Mouse (Mus musculus) midbrain, embryonic 15.5 days (tissue): ENCODE results near the gene Upk1b. TPM values are rescaled to one million over a fixed set of nuclear protein-coding genes. Genes with fewer than 3 reads are reported as not detected.

Source experiments
- ATAC-seq: fragments of 200-750 bp; cut with Nextera tagmentation; replicated peaks from 2 replicates; pipeline ENCODE4 v1.8.0; 2017; ENCODE audit warnings: moderate TSS enrichment
- H3K27ac ChIP-seq: fragments of 300-500 bp; sonication (generic); 2 replicates; pipeline ENCODE4 v1.5.1; 2015; ENCODE audit warnings: mild to moderate bottlenecking, inconsistent platforms
- H3K27me3 ChIP-seq: fragments of 300-500 bp; sonication (generic); replicated peaks from 2 replicates; pipeline ENCODE4 v1.6.1; 2015; ENCODE audit warnings: inconsistent platforms
- H3K36me3 ChIP-seq: fragments of 300-500 bp; sonication (generic); replicated peaks from 2 replicates; pipeline ENCODE4 v1.6.1; 2015; ENCODE audit warnings: inconsistent platforms
- H3K4me1 ChIP-seq: fragments of 300-500 bp; sonication (generic); 2 replicates; pipeline ENCODE4 v1.6.1; 2015; ENCODE audit warnings: inconsistent platforms
- H3K4me2 ChIP-seq: fragments of 300-500 bp; sonication (generic); 2 replicates; pipeline ENCODE4 v1.6.1; 2015; ENCODE audit warnings: inconsistent platforms, mild to moderate bottlenecking, moderate library complexity
- H3K4me3 ChIP-seq: fragments of 300-500 bp; sonication (generic); 2 replicates; pipeline ENCODE4 v1.5.1; 2015; ENCODE audit warnings: mild to moderate bottlenecking, inconsistent platforms
- H3K9ac ChIP-seq: fragments of 300-500 bp; sonication (generic); 2 replicates; pipeline ENCODE4 v1.6.1; 2015; ENCODE audit warnings: mild to moderate bottlenecking, inconsistent platforms
- H3K9me3 ChIP-seq: fragments of 300-500 bp; sonication (generic); 2 replicates; pipeline ENCODE4 v1.6.1; 2016; ENCODE audit warnings: inconsistent platforms
- WGBS: fragments of 180-500 bp; shearing (Covaris S2); methylation state at CpG from one replicate; pipeline ENCODE4 v1.1.7; 2015; ENCODE audit warnings: mixed read lengths; 5-methylcytosine and 5-hydroxymethylcytosine counted together
- polyA plus RNA-seq: library from polyadenylated mRNA; unstranded; fragments of >200 nt; fragmentation: Nextera tagmentation; extraction: Ambion mirVana; gene quantifications from 2 replicates; pipeline ENCODE4 v1.2.1, GENCODE M21; 2015

Gene Upk1b
- polyA plus RNA-seq, 1 experiment from 2014 or later, result 0.57 TPM

DNA sequence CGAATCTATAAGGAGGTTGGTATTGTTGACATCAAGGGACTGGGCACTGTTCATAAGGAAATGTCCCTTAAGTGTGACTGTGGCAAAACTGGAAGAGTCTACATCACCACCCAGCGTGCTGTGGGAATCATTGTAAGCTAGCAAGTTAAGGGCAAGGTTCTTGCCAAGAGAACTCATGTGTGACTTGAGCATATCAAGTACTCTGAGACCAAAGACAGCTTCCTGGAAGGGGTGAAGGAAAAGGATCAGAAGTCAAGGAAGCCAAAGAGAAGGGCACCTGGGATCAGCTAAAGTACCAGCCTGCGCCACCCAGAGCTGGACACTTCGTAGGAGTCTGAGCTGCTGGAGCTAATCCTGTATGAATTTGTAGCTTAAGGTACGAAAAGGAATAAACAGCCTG is 39.9 kb downstream of the Upk1b start:
- ATAC-seq, result no peak
- WGBS, result 93% methylated on average over 5 of the region's 5 CpGs
- H3K27ac ChIP-seq, result no peak overlapping the region
- no peaks in the 10 kb centered on the region for H3K4me1 ChIP-seq
- H3K27me3 ChIP-seq, result no peaks in the 10 kb centered on the region
- H3K4me3 ChIP-seq, result no peak overlapping the region
- no peak overlapping the region for H3K4me2 ChIP-seq
- H3K36me3 ChIP-seq, result peaks cover 16% of the 10 kb centered on the region; the same call in 1 of the 2 replicates
- no peaks in the 10 kb centered on the region for H3K9me3 ChIP-seq
- H3K9ac ChIP-seq, result no peak overlapping the region

DNA sequence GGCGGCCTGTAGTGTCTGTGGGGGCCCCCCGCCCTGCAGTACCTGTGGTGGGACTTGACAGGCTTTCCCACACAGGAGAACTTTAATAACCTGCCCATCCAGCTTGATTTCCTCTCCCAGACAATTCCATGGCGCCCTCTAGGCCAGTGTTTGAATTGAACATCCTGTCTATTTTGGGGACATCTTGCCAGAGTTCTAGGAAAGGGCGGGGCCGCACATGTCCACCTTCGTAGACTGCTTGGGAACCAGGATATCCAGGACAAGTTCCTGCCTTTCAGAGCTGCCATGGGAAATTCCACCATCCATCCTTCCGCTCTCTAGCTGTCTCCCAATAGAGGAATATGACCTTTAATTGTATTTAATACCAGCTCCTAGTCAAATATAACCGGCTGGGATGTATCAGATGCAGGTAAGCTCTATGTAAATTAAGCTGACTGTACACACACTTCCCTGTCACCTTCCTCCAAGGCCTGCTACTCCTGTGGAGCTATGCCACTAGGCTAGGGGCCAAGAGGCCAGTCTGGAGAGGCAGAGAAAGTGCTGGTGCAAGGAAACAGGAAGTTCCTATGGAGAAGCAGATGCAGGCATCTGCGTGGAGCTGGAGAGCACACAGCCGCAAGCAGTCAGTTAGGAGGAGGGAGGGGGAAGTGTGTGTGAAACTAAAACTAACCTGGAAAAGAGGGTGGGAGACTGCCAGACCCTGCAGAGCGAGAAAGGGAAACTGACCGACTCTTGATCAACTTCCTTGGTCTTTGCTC is 41.8 kb downstream of the Upk1b start:
- Histone ChIP-seq H3K36me3 (peaks cover 16% of the 10 kb centered on the region; the same call in 1 of the 2 replicates), H3K9me3 (no peaks in the 10 kb centered on the region), H3K27me3 (no peaks in the 10 kb centered on the region), H3K27ac (no peak overlapping the region), H3K9ac (no peak overlapping the region), H3K4me1 (no peaks in the 10 kb centered on the region), H3K4me3 (no peak overlapping the region), H3K4me2 (no peak overlapping the region)
- ATAC-seq, result no peak
- WGBS, result 89% methylated on average over 12 of the region's 12 CpGs

DNA sequence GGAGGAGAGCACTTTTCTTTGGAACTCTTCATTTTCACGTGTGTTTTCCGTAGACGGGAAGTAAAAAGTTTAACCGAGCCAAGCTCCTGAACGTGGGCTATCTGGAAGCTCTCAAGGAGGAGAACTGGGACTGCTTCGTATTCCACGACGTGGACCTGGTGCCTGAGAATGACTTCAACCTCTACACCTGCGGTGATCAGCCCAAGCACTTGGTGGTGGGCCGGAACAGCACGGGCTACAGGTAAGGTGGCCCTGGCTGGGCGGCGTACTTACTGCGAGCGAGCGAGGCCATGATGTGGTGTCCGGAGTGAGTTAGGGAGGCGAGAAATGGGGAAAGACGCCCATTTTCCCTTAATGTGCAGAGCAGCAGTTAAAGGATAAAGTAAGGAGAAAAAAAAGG is 42.5 kb downstream of the Upk1b start:
- H3K9me3 ChIP-seq, result no peaks in the 10 kb centered on the region
- H3K4me2 ChIP-seq, result no peak overlapping the region
- no peaks in the 10 kb centered on the region for H3K4me1 ChIP-seq
- H3K27ac ChIP-seq, result no peak overlapping the region
- no peaks in the 10 kb centered on the region for H3K27me3 ChIP-seq
- H3K9ac ChIP-seq, result no peak overlapping the region
- WGBS, result 96% methylated on average over 19 of the region's 19 CpGs
- ATAC-seq, result no peak
- H3K36me3 ChIP-seq, result peaks cover 16% of the 10 kb centered on the region; the same call in 1 of the 2 replicates
- no peak overlapping the region for H3K4me3 ChIP-seq

DNA sequence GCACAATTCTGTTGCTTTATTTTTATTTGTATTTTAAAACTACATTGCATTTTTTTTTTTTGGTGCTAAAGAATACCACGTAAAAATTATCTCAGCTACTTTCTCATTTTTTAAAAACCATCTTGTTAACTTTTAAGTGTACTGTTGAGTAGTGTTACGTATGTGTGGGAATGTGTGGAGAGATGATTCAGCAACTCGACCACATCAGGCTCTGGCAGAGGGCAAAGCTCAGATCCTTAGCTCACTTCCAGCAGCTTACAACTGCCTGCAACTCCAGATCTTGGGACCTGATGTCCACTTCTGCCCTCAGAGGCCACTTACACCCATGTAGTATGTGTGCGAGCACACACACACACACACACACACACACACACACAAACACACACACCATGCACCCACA is 43.6 kb downstream of the Upk1b start:
- no peak for ATAC-seq

DNA sequence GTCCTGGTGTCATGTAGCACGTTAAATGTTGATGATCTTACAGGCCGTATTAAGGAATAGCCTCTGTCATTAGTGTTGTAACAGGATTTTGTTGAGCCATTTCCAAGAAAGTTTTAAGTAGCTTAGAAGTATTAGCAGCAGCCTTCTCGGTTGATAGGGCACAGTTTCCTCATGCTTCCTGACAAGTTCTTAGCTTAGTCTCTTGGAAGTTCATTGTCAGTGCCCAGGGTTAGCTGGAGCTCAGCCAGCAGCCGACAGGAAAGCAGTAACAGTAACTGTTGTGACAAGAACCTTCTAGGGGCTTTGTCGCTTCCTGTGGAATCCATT is 44.0 kb downstream of the Upk1b start:
- Histone ChIP-seq H3K36me3 (peaks cover 16% of the 10 kb centered on the region; the same call in 1 of the 2 replicates), H3K4me2 (no peak overlapping the region), H3K4me3 (no peak overlapping the region), H3K27ac (no peak overlapping the region), H3K4me1 (no peaks in the 10 kb centered on the region), H3K9me3 (no peaks in the 10 kb centered on the region), H3K9ac (no peak overlapping the region), H3K27me3 (no peaks in the 10 kb centered on the region)
- WGBS, result 43% methylated on average over 5 of the region's 5 CpGs
- no peak for ATAC-seq

More for the DNA sequence above, 43.6 kb downstream of the Upk1b start:
- Histone ChIP-seq H3K4me3 (no peak overlapping the region), H3K9me3 (no peaks in the 10 kb centered on the region), H3K4me2 (no peak overlapping the region), H3K4me1 (no peaks in the 10 kb centered on the region), H3K27ac (no peak overlapping the region), H3K36me3 (peaks cover 16% of the 10 kb centered on the region; the same call in 1 of the 2 replicates), H3K9ac (no peak overlapping the region), H3K27me3 (no peaks in the 10 kb centered on the region)
- 85% methylated on average over 4 of the region's 4 CpGs for WGBS

DNA sequence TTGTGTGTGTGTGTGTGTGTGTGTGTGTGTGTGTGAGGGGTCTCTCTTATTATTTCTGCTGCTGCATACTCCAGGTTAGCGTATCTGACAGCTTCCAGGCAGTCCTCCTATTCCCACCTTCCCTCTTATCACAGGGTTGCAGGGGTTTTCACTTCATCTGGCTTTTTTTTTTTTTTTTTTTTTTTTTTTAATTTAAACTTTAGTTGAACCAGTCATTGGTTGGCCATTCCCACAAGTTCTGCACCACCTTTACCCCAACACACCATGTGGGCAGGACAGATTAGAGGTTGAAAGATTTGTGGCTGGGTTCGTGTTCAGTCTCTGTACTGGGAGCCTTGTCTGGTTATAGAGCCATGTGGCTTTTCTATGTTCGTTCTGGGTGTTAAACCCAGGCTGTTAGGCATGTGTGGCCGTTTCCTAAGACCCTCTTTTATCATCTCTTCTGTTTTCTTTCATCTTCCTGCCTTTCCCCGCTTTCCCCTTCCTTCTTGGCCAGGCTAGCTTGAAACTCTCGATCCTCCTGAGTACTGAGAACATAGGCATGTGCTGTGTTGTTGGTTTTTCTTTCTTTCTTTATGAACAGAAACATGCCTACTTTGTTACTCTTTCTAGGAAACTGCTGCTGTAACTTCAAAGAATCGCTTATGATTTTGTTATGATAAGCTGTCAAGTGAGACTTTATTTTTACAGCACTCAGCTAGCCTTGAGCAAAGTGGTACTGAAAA is 44.5 kb downstream of the Upk1b start:
- ATAC-seq, result no peak
- Histone ChIP-seq H3K4me1 (no peaks in the 10 kb centered on the region), H3K9me3 (no peaks in the 10 kb centered on the region), H3K27ac (no peak overlapping the region), H3K36me3 (peaks cover 16% of the 10 kb centered on the region; the same call in 1 of the 2 replicates), H3K4me3 (no peak overlapping the region), H3K4me2 (no peak overlapping the region), H3K27me3 (no peaks in the 10 kb centered on the region), H3K9ac (no peak overlapping the region)
- WGBS, result 79% methylated on average over 7 of the region's 7 CpGs

DNA sequence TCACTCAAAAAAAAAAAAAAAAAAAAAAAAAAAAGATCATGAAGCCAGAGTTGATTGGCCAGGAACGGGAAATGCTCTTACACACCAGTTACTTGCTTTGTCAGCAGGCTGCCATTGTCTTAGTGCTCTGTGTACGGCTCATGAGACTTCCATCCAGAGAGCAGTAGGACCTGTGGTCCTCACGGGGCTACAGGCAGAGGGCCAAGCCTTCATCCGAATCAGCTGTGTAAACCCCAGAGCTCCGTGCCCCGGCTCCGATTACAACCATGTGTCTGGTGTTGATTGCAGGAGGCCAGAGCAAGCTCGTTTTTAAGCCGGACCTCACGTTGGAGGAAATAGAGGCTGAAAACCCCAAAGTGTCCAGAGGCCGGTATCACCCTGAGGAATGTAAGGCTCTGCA is 46.5 kb downstream of the Upk1b start:
- Histone ChIP-seq H3K27ac (no peak overlapping the region), H3K36me3 (peaks cover 11% of the 10 kb centered on the region; the same call in 1 of the 2 replicates), H3K27me3 (no peaks in the 10 kb centered on the region), H3K9ac (no peak overlapping the region), H3K4me2 (no peak overlapping the region), H3K4me1 (no peaks in the 10 kb centered on the region), H3K4me3 (no peak overlapping the region), H3K9me3 (no peaks in the 10 kb centered on the region)
- WGBS, result 67% methylated on average over 11 of the region's 11 CpGs
- ATAC-seq, result no peak

DNA sequence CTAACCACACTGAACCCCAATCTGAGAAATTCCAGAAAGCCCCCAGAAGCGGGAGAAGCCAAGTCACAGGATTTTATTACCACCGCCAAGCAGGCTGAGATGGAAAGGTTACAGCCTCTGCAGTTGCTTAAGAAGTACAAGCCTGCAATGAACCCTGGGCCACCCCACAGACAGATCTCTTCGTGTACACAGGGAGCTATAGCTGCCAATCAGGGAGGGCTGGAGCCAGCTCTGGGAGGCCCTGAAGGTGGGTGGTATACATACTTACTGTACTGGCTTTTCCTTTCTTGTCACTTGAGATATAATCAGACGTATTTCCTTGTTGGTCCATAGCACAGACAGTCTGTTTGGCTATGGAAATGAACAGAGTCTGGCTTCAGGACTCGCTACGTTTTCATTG is 49.3 kb downstream of the Upk1b start:
- Histone ChIP-seq H3K4me3 (no peak overlapping the region), H3K9ac (no peak overlapping the region), H3K4me1 (no peaks in the 10 kb centered on the region), H3K36me3 (no peaks in the 10 kb centered on the region), H3K4me2 (no peak overlapping the region), H3K27ac (no peak overlapping the region), H3K9me3 (no peaks in the 10 kb centered on the region), H3K27me3 (no peaks in the 10 kb centered on the region)
- ATAC-seq, result no peak
- 86% methylated on average over 6 of the region's 6 CpGs for WGBS

DNA sequence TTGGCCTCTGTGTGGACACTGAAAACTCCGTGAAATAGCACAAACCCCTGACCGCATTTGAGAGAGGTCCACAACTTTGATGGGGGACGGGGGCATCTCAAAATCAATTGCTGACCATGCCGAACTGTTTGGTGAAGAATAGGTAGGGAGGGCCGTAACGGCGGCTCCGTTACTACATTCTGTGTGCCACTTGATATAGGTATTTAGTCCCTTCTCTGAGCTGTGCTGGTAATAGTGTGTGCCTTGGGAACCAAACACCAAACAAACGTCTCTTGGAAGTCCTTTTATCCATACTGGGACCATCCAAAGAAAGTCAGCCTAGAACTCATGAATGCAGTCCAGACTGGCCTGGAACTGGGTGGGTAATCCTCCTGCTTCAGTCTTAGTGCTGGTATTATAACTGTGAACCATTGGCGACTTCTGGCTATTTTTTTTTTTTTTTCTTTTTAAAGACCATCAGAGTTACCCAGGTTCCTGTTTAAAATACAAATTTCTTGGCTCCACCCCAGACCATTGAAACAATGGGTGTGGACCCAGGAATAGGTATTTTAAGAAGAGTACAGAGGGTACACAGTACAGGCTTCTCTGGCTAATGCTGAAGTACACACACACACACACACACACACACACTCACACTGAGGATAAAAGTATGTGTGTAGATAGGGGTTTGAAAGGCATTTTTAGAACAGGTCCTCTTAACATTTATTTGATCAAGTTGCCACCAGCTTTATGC is 56.0 kb downstream of the Upk1b start:
- no peak overlapping the region for H3K4me3 ChIP-seq
- H3K36me3 ChIP-seq, result no peaks in the 10 kb centered on the region
- 90% methylated on average over 10 of the region's 10 CpGs for WGBS
- H3K27ac ChIP-seq, result no peak overlapping the region
- H3K4me1 ChIP-seq, result peaks cover 10% of the 10 kb centered on the region; the same call in 1 of the 2 replicates
- H3K27me3 ChIP-seq, result no peaks in the 10 kb centered on the region
- no peak for ATAC-seq
- no peak overlapping the region for H3K4me2 ChIP-seq
- H3K9me3 ChIP-seq, result no peaks in the 10 kb centered on the region
- no peak overlapping the region for H3K9ac ChIP-seq

DNA sequence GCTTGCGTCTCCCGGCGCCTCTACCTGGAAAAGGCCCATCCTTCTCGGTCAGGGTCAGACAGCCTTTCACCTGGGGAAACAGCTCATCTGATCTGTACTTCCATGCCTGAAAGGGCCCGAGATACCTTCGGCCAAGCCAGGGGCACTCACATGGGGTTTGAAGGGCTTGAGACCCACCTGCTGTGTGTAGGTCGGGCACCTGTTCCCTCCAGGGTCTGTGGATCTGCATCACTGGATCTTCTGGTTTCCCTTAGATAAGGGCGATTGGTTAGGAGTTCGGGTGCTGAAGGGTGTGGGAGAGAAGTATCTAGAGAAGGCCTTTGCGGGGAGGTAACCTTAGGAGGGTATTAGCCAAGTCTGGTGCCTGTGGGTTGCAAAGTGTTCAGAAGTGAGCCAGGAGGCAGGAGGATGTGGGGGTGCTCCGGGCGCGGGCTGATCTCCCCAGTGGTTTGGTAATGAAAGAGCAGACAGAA is 57.4 kb downstream of the Upk1b start:
- peak overlapping the region; percentile 92 for H3K9ac ChIP-seq
- no peaks in the 10 kb centered on the region for H3K9me3 ChIP-seq
- under 1% methylated on average over 13 of the region's 13 CpGs for WGBS
- peak overlapping the region; percentile 82 for H3K4me3 ChIP-seq
- no peaks in the 10 kb centered on the region for H3K36me3 ChIP-seq
- H3K27ac ChIP-seq, result peak overlapping the region; percentile 86
- peak overlapping the region; percentile 80 for H3K4me2 ChIP-seq
- ATAC-seq, result peak; percentile 77
- H3K27me3 ChIP-seq, result no peaks in the 10 kb centered on the region
- H3K4me1 ChIP-seq, result peaks cover 10% of the 10 kb centered on the region; the same call in 1 of the 2 replicates

DNA sequence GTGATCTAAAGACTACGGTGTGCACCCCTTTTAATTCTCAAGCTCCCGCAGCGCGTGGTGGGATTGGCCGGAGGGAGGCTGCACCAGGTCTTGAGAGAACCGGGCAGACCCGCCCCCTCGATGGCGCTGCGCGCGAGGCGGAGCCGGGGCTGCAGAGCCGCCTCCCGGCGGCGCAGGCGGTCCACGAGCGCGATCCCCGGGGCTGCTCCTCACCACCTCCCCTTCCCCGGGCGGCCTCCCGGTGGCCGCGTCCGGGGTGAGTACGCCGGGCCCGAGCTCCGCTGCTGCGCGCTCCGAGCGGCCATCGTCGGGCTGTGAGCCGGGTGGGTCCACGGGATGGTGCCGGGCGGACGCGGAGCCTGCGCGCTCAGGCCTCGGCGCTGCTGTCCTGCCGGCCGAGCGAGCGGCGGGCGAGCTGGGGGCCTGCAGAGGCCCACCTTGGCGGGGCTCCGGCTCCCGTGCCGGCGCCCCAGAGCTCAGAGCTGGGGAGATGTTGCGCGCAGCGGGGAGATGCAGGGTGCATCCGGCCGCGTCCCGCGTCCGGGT is 57.9 kb downstream of the Upk1b start, which contains the start of gene B4galt4:
Gene B4galt4, plus strand, starts transcription at position 152 of the 546 bp plus-strand sequence.
- H3K4me3 ChIP-seq, result peak within 1 kb of the TSS; percentile 82
- ATAC-seq, result peak; percentile 97
- under 1% methylated on average over 57 of the region's 69 CpGs for WGBS
- peak within 1 kb of the TSS; percentile 92 for H3K9ac ChIP-seq
- H3K36me3 ChIP-seq, result no peaks in the 10 kb centered on the region
- H3K27me3 ChIP-seq, result no peaks in the 10 kb centered on the region
- H3K27ac ChIP-seq, result peak within 1 kb of the TSS; percentile 86
- H3K9me3 ChIP-seq, result no peaks in the 10 kb centered on the region
- H3K4me1 ChIP-seq, result peaks cover 10% of the 10 kb centered on the region; the same call in 1 of the 2 replicates
- peak within 1 kb of the TSS; percentile 80 for H3K4me2 ChIP-seq
